Mouse (Mus musculus) cortical plate, adult 2 months (tissue): ENCODE results near the gene Krt2.

ENCODE experiments used
- CTCF ChIP-seq: fragments of 200-500 bp; IDR thresholded peaks from 2 replicates; pipeline ENCODE4 v1.5.1; 2011; ENCODE audit warnings: mild to moderate bottlenecking, control low read depth, low read length; ENCODE audit not compliant: insufficient read depth; ENCODE audit errors: extremely low read depth
- POLR2A ChIP-seq: fragments of 200-500 bp; IDR thresholded peaks from 2 replicates; pipeline ENCODE4 v1.6.1; 2011; ENCODE audit warnings: mild to moderate bottlenecking, low read length, control low read depth; ENCODE audit not compliant: insufficient read depth; ENCODE audit errors: extremely low read depth

DNA sequence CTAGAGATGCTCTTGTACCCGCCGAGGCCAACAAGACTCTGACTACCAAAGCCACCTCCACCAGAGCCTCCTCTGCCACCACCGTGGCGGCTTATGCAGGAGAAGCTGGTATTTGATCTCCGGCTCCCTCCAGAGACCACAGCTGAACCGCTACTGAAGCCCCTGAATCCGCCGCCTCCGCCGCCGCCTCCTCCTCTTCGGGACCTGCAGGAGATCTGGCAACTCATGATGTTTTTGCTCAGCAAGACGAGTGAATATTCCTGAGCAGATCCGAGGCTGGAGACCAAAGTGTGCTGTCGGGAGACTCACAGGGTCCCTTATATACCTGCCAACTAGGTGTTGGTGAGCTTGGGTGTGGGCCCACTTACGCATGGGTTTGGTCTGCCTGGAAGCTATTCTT, at the start of gene Krt2:
- TF ChIP-seq CTCF (no peak), POLR2A (no peak)
